Mouse (Mus musculus): ENCODE measurements around the gene Golph3. TPM values are rescaled to one million over a fixed set of nuclear protein-coding genes. Genes with fewer than 3 reads are reported as not detected.

The Golph3 gene
- polyA plus RNA-seq, 1 experiment: 42.3 TPM

DNA sequence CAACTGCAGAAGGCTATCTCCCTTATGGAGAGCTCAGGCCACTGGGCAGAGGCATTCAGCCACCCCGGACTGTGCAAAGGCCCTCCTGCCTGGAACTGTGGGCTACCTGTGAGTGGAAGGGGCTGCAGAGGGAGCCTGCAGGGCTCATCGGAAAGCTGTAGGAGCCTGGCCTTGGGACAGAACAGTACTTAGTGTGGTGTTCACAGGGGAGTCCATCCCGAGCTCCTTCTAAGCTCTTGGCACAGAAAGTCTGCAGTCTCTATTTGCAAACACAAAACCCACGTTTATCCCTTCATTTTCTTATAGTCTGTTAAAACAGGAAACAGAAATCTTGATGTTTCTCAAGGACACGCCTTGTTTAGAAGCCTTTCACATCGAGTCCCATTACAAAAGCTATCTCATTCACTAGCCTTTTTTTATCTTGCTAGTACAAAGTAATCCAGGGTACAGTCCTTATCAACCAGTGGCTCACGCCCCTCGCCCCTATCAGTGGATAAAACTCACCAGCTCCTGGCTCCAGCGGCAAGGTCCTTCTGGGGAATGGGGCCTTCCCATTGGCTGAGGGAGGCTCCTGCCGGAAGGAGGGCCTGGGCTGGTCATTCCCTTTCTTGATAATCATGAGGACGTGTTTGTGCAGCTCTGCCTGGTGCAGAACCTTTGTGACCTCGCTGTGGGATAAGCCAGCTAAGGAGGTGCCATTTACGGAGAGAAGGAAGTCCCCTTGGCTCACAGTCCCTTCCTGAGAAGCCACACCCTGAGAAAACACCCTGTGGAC lies 46.2 kb downstream of the Golph3 start:
- no peak for TF ChIP-seq CEBPB (IDR thresholded peaks at IDR 0.05; ENCODE audit: low read depth)
- no peak for TF ChIP-seq MAX (IDR thresholded peaks at IDR 0.05)
- Histone ChIP-seq H3K79me2 (ENCODE audit: control insufficient read depth, insufficient read depth) (no peaks in the 10 kb centered on the region), H3K79me3 (ENCODE audit: low read depth) (no peaks in the 10 kb centered on the region), H3K4me3 (ENCODE audit: insufficient read depth, poor library complexity, severe bottlenecking) (no peak overlapping the region), H3ac (ENCODE audit: control insufficient read depth, insufficient read length, low read depth) (no peak overlapping the region), H3K27me3 (ENCODE audit: control insufficient read depth, insufficient read depth, insufficient read length) (no peaks in the 10 kb centered on the region), H3K36me3 (ENCODE audit: control insufficient read depth, insufficient read depth) (no peaks in the 10 kb centered on the region)

DNA sequence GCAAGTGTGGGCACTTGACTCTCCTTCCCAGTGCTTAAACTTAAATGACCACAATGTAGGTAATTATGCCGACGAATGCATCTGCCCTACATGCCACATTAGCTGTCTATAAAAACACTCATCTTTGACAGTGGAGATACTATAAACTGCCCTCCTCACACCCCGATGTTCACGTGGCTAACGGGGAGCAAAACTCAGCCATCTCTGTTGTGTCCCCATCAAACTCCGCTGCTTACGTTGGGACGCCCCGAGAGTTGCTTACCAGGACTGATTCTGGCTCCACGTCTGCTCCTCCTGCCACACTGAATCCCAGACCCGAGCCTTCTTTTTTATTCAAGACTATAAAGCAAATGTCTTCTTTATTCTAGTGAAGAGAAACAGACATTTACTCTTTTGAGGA lies 47.1 kb downstream of the Golph3 start:
- Histone ChIP-seq H3K79me3 (ENCODE audit: low read depth) (no peaks in the 10 kb centered on the region), H3K4me3 (ENCODE audit: insufficient read depth, poor library complexity, severe bottlenecking) (no peak overlapping the region), H3K36me3 (ENCODE audit: control insufficient read depth, insufficient read depth) (no peaks in the 10 kb centered on the region), H3K79me2 (ENCODE audit: control insufficient read depth, insufficient read depth) (no peaks in the 10 kb centered on the region), H3K27me3 (ENCODE audit: control insufficient read depth, insufficient read depth, insufficient read length) (peaks cover 7% of the 10 kb centered on the region), H3ac (ENCODE audit: control insufficient read depth, insufficient read length, low read depth) (no peak overlapping the region)
- TF ChIP-seq MAX (IDR thresholded peaks at IDR 0.05) (no peak), FOSL1 (IDR thresholded peaks at IDR 0.05; ENCODE audit: insufficient read depth, low read length, poor library complexity, severe bottlenecking) (no peak), CTCF (IDR thresholded peaks at IDR 0.05; ENCODE audit: control insufficient read depth, insufficient read depth, insufficient read length) (no peak), CEBPB (IDR thresholded peaks at IDR 0.05; ENCODE audit: low read depth) (no peak), MYOD1 (IDR thresholded peaks at IDR 0.05; ENCODE audit: control insufficient read depth, insufficient read length, low read depth) (no peak), USF1 (IDR thresholded peaks at IDR 0.05; ENCODE audit: low read depth) (no peak), MYOG (IDR thresholded peaks at IDR 0.05; ENCODE audit: control insufficient read depth, extremely low read depth, insufficient read length) (no peak)

DNA sequence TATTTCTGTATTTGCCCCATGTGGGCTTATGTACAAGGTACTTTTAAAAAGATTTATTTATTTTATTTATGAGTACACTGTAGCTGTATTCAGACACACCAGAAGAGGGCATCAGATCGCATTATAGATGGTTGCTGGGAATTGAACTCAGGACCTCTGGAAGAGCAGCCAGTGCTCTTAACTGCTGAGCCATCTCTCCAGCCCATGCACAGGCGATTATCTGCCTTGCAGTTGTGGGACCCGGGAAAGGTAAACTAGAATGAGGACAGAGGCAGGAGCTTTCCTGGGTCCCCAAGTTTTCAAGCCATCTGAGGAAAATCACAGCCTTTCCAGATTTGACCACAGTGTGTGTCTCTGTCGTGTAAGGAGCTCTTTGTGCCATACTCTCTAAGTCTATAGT lies 47.6 kb downstream of the Golph3 start:
- no peak overlapping the region for H3ac ChIP-seq (ENCODE audit: control insufficient read depth, insufficient read length, low read depth)
- H3K36me3 ChIP-seq (ENCODE audit: control insufficient read depth, insufficient read depth): no peaks in the 10 kb centered on the region
- H3K27me3 ChIP-seq (ENCODE audit: control insufficient read depth, insufficient read depth, insufficient read length): peaks cover 9% of the 10 kb centered on the region
- H3K79me3 ChIP-seq (ENCODE audit: low read depth): no peaks in the 10 kb centered on the region
- no peak overlapping the region for H3K4me3 ChIP-seq (ENCODE audit: insufficient read depth, poor library complexity, severe bottlenecking)
- no peaks in the 10 kb centered on the region for H3K79me2 ChIP-seq (ENCODE audit: control insufficient read depth, insufficient read depth)
- no peak for TF ChIP-seq MYOG (IDR thresholded peaks at IDR 0.05; ENCODE audit: control insufficient read depth, extremely low read depth, insufficient read length)
- TF ChIP-seq USF1 (IDR thresholded peaks at IDR 0.05; ENCODE audit: low read depth): no peak
- no peak for TF ChIP-seq MYOD1 (IDR thresholded peaks at IDR 0.05; ENCODE audit: control insufficient read depth, insufficient read length, low read depth)
- TF ChIP-seq CTCF (IDR thresholded peaks at IDR 0.05; ENCODE audit: control insufficient read depth, insufficient read depth, insufficient read length): no peak
- no peak for TF ChIP-seq FOSL1 (IDR thresholded peaks at IDR 0.05; ENCODE audit: insufficient read depth, low read length, poor library complexity, severe bottlenecking)
- TF ChIP-seq CEBPB (IDR thresholded peaks at IDR 0.05; ENCODE audit: low read depth): no peak
- TF ChIP-seq MAX (IDR thresholded peaks at IDR 0.05): no peak

DNA sequence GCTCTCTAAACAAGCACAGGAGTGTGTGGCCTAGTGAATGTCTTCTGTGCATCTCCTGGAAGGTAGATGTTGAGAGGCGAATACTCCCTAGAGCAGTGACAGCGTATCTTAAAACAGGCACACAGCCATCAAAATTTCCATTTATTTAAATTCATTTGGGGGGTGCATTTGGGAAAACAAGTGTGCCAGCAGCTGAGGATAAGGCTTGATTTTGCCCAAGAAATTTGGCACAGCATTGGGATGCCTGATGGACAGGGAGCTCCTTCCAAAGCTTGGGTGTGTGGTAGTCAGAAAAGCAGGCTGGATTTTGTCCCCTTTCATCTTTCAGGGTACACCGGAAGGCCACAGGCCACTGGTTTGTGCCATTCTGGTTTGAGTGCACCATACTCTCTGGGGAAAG lies 48.8 kb downstream of the Golph3 start:
- Histone ChIP-seq H3K36me3 (ENCODE audit: control insufficient read depth, insufficient read depth) (no peaks in the 10 kb centered on the region), H3K4me3 (ENCODE audit: insufficient read depth, poor library complexity, severe bottlenecking) (no peak overlapping the region), H3K79me3 (ENCODE audit: low read depth) (no peaks in the 10 kb centered on the region), H3K27me3 (ENCODE audit: control insufficient read depth, insufficient read depth, insufficient read length) (peaks cover 9% of the 10 kb centered on the region), H3K79me2 (ENCODE audit: control insufficient read depth, insufficient read depth) (no peaks in the 10 kb centered on the region), H3ac (ENCODE audit: control insufficient read depth, insufficient read length, low read depth) (no peak overlapping the region)
- TF ChIP-seq MYOG (IDR thresholded peaks at IDR 0.05; ENCODE audit: control insufficient read depth, extremely low read depth, insufficient read length) (no peak), CEBPB (IDR thresholded peaks at IDR 0.05; ENCODE audit: low read depth) (no peak), CTCF (IDR thresholded peaks at IDR 0.05; ENCODE audit: control insufficient read depth, insufficient read depth, insufficient read length) (no peak), USF1 (IDR thresholded peaks at IDR 0.05; ENCODE audit: low read depth) (no peak), MAX (IDR thresholded peaks at IDR 0.05) (no peak), FOSL1 (IDR thresholded peaks at IDR 0.05; ENCODE audit: insufficient read depth, low read length, poor library complexity, severe bottlenecking) (no peak), MYOD1 (IDR thresholded peaks at IDR 0.05; ENCODE audit: control insufficient read depth, insufficient read length, low read depth) (no peak)

DNA sequence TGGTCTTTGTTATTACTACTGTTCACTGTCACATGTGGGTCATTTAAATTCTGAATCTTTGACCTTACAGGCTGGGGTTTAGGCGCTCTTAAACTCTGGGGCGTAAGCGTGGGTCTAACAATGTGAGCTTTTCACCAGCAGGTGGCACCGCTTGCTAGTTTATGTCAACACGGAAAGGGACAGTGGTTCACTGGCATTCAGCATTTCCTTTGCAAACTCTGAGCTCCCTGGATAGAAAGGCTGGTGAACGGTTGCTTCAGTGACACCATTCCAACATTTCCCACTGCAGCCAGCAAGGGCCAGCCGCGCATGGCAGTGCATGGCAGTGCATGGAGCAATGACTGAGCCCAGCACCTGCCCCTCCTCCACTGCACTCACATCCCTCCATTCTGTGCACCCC lies 49.9 kb downstream of the Golph3 start:
- peak; percentile 91 for TF ChIP-seq CTCF (IDR thresholded peaks at IDR 0.05; ENCODE audit: control insufficient read depth, insufficient read depth, insufficient read length)
- no peak for TF ChIP-seq MYOD1 (IDR thresholded peaks at IDR 0.05; ENCODE audit: control insufficient read depth, insufficient read length, low read depth)
- no peak for TF ChIP-seq MYOG (IDR thresholded peaks at IDR 0.05; ENCODE audit: control insufficient read depth, extremely low read depth, insufficient read length)
- TF ChIP-seq FOSL1 (IDR thresholded peaks at IDR 0.05; ENCODE audit: insufficient read depth, low read length, poor library complexity, severe bottlenecking): no peak

DNA sequence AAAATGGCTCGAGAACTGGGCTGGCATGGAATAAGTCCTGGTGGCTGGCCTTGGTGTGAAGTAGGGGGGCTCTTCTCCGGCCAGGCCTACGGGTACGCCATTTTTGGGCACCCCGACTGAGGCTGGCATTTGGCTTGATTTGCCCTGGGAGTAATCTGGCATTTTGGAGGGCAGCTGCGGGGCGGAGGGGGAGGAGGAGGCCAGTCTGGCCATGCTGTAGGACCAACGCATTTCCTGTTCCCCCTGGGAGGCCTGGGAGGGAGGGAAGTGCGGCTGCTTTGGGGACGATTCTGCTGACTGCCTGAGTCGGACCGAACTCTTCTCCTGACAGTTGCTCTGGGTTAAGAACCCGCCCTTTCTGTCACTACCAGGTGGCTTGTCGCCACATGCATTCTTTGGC lies 52.2 kb downstream of the Golph3 start:
- no peak for TF ChIP-seq MYOD1 (IDR thresholded peaks at IDR 0.05; ENCODE audit: control insufficient read depth, insufficient read length, low read depth)
- no peak for TF ChIP-seq FOSL1 (IDR thresholded peaks at IDR 0.05; ENCODE audit: insufficient read depth, low read length, poor library complexity, severe bottlenecking)
- TF ChIP-seq MAX (IDR thresholded peaks at IDR 0.05): no peak
- TF ChIP-seq CEBPB (IDR thresholded peaks at IDR 0.05; ENCODE audit: low read depth): no peak
- Histone ChIP-seq H3ac (ENCODE audit: control insufficient read depth, insufficient read length, low read depth) (no peak overlapping the region), H3K79me3 (ENCODE audit: low read depth) (no peaks in the 10 kb centered on the region), H3K79me2 (ENCODE audit: control insufficient read depth, insufficient read depth) (no peaks in the 10 kb centered on the region), H3K36me3 (ENCODE audit: control insufficient read depth, insufficient read depth) (no peaks in the 10 kb centered on the region), H3K4me3 (ENCODE audit: insufficient read depth, poor library complexity, severe bottlenecking) (no peak overlapping the region), H3K27me3 (ENCODE audit: control insufficient read depth, insufficient read depth, insufficient read length) (peaks cover 9% of the 10 kb centered on the region)

More for the DNA sequence above, 49.9 kb downstream of the Golph3 start:
- Histone ChIP-seq H3K79me3 (ENCODE audit: low read depth) (no peaks in the 10 kb centered on the region), H3K27me3 (ENCODE audit: control insufficient read depth, insufficient read depth, insufficient read length) (peaks cover 9% of the 10 kb centered on the region), H3K4me3 (ENCODE audit: insufficient read depth, poor library complexity, severe bottlenecking) (no peak overlapping the region), H3K79me2 (ENCODE audit: control insufficient read depth, insufficient read depth) (no peaks in the 10 kb centered on the region), H3K36me3 (ENCODE audit: control insufficient read depth, insufficient read depth) (no peaks in the 10 kb centered on the region), H3ac (ENCODE audit: control insufficient read depth, insufficient read length, low read depth) (no peak overlapping the region)
